Mouse (Mus musculus): ENCODE results near the gene Wdr63. TPM values are rescaled to one million over a fixed set of nuclear protein-coding genes. Genes with fewer than 3 reads are reported as not detected.
A peak's percentile ranks its signal among the peaks of the same experiment; 100 is the strongest.

The Wdr63 gene
- total RNA-seq (2014; rRNA removed) (0.80 and 1.3 TPM in 2 replicates), polyA plus RNA-seq (2015; fragmentation: Nextera tagmentation; extraction: Ambion mirVana) (1.0 and 1.1 TPM in 2 replicates)

DNA sequence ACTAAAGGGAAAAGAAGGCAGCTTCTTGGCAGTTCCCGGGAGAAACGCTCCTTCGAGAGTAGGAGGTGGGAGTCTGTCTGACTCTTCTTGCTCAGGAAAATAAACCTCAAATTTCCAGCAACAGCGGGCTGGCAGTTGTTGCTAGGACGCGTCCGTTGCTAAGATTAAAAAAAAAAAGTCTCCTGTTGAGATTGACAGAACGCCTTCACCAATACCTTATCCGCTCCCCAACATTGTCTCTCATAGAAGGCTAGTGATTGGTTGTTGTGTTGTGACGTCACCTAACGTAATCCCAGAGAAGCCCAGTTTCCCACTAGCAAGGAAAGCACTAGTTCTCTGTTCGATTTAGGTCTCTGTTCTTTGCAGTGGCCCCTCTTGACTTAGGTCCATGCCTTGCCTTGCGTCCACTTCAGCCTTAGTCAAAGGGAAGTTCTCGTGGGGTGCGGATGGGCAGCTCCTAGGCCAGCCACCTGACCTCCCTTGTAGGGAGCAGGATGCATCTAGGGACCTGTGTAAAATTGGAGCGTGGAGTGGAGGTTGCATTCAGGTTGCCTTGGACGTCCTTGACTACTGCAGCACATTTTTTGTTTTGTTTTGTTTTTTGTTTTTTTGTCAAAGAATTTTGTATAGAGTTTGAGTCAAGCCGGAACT, at the start of gene Wdr63:
Gene Wdr63 (minus strand): TSS at position 210 of the 651 bp plus-strand sequence.
- Histone ChIP-seq H3K9ac (replicated peaks; ENCODE audit: low read length, poor library complexity, severe bottlenecking) (peak within 1 kb of the TSS; percentile 44; the same call in 1 of the 2 replicates), H3K4me3 (ENCODE audit: low read depth, low read length) (peak within 1 kb of the TSS; percentile 34), H3K27me3 (ENCODE audit: insufficient read depth, low read length) (0 out of 2 replicates have a peak, but pooled peaks cover under 1% of the 10 kb centered on the region), H3K4me2 (ENCODE audit: low read depth, low read length, poor library complexity, severe bottlenecking) (peak within 1 kb of the TSS; percentile 71), H3K9me3 (ENCODE audit: low read length) (no peaks in the 10 kb centered on the region), H3K36me3 (ENCODE audit: insufficient read depth, low read length) (no peaks in the 10 kb centered on the region), H3K27ac (ENCODE audit: low read depth, low read length) (no peak within 1 kb of the TSS), H3K4me1 (ENCODE audit: insufficient read depth, low read length) (no peaks in the 10 kb centered on the region)
- peak; percentile 95 for DNase-seq (ENCODE audit: low spot score)
- ATAC-seq (ENCODE audit: low FRiP score): peak; percentile 96
- no peak for TF ChIP-seq CTCF (IDR thresholded peaks at IDR 0.05)
- 10% methylated on average over 18 of the region's 18 CpGs for WGBS

DNA sequence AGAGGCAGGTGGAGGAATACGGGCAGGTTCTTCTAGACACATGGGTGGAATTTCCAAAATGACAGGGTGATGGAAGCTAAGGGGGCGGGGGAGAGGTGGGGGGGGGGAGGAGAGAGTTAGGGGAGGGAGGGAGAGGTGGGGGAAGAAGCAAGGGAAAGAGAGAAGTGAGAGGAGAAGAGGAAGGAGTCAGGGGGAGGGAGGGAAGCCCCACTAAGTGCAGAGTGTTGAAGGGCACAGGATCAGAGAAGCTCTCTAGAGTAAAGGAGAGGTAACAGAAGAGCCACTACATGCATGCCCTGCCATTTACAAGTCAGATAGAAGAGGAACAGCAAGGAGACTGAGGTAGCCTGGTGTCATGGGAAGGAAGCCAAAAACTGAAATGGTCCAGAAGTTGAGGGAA, 48.9 kb upstream of the Wdr63 start:
- Histone ChIP-seq H3K9me3 (ENCODE audit: low read length) (no peaks in the 10 kb centered on the region), H3K36me3 (ENCODE audit: insufficient read depth, low read length) (no peaks in the 10 kb centered on the region), H3K4me2 (ENCODE audit: low read depth, low read length, poor library complexity, severe bottlenecking) (no peak overlapping the region), H3K4me1 (ENCODE audit: insufficient read depth, low read length) (peaks cover 3% of the 10 kb centered on the region; the same call in 1 of the 2 replicates), H3K9ac (replicated peaks; ENCODE audit: low read length, poor library complexity, severe bottlenecking) (no peak overlapping the region), H3K27me3 (ENCODE audit: insufficient read depth, low read length) (peaks cover under 1% of the 10 kb centered on the region; the same call in 1 of the 2 replicates), H3K4me3 (ENCODE audit: low read depth, low read length) (no peak overlapping the region), H3K27ac (ENCODE audit: low read depth, low read length) (no peak overlapping the region)
- 84% methylated on average over 2 of the region's 2 CpGs for WGBS
- no peak for TF ChIP-seq CTCF (IDR thresholded peaks at IDR 0.05)
- ATAC-seq (ENCODE audit: low FRiP score) (no peak), DNase-seq (ENCODE audit: low spot score) (no peak)

DNA sequence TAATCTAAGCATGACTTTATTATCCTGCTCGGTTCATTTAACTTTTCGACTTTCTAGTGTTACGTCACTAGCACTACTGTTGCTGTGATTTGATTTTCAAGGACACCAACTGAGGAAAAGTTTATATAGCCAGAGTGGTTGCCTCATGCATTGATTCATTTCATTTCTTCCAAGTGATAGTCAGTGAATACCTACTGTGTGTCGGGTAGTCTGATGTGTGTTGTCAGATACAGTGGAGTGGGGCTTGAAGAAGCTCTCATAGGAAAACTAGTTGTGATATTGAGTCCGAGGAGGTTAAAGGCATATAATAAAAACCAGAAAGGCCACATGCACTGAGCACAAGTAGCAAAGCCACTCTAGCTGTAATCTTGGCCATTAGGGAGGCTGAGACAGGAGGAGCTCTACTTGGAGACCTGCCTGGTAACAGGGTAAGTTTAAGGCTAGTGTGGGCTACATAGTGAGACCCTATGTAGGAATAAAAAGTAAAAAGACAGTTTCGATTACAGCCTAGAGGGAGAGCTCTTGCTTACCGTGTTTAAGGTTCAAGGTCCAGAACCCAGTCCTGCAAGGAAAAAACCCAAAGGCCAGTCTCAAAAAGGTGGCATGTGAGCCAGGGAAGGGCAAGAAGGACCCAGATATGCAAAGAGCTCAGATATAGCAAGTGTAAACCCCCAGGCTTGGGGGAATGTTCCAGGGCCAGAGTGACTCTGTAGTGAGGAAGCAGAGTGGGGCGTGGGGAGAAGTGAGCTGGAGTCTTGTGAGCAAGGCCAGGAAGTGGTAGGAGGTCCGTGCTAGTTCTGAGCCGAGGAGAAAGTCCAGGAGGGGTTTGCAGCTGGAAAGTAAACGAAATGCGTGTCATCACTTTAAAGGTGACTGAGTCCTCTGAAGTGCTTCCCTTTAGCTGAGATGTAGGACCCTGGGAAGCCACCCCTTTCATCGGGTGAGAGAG, 48.0 kb upstream of the Wdr63 start:
- Histone ChIP-seq H3K4me3 (ENCODE audit: low read depth, low read length) (no peak overlapping the region), H3K4me2 (ENCODE audit: low read depth, low read length, poor library complexity, severe bottlenecking) (no peak overlapping the region), H3K36me3 (ENCODE audit: insufficient read depth, low read length) (no peaks in the 10 kb centered on the region), H3K9ac (replicated peaks; ENCODE audit: low read length, poor library complexity, severe bottlenecking) (no peak overlapping the region), H3K27me3 (ENCODE audit: insufficient read depth, low read length) (peaks cover 9% of the 10 kb centered on the region; the same call in 1 of the 2 replicates), H3K4me1 (ENCODE audit: insufficient read depth, low read length) (peaks cover 3% of the 10 kb centered on the region; the same call in 1 of the 2 replicates), H3K27ac (ENCODE audit: low read depth, low read length) (no peak overlapping the region), H3K9me3 (ENCODE audit: low read length) (no peaks in the 10 kb centered on the region)
- DNase-seq (ENCODE audit: low spot score) (no peak), ATAC-seq (ENCODE audit: low FRiP score) (no peak)
- WGBS: 88% methylated on average over 13 of the region's 13 CpGs
- no peak for TF ChIP-seq CTCF (IDR thresholded peaks at IDR 0.05)

DNA sequence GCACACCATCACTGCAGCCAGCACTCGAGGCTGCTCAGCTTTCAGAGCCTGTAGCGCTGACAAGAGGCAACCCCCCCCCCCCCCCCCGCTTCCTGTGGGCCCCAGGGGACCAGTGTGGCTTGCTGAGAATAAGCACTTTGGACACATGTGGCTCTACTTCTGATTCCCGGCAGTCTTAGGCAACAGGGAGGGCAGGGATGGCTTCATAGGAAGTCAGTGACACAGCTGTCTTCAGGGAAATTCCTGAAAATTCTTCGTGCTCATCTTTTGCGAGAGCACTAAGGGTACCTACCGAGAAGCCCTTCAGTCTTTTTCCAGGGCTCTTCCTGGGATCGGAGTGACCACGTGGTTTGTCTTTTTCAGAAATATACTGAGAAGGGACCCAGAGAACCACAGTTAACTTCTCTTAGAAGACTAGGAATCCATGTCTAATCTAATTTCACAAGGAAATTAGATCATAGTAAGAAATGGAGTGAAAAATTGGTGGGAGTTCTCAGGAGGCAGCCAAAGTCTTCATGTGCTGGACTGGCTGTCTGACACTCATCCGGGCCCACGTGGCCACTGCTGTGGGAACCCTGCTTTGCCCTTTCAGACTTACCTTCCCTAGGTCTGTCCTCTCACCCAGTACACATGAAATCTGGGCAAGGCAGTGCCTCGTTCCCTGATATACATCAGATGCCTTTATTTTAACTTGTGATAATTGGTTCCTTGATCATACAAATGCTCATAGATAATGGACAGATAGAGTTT, 46.1 kb upstream of the Wdr63 start:
- Histone ChIP-seq H3K4me2 (ENCODE audit: low read depth, low read length, poor library complexity, severe bottlenecking) (no peak overlapping the region), H3K27me3 (ENCODE audit: insufficient read depth, low read length) (peaks cover 13% of the 10 kb centered on the region; the same call in 1 of the 2 replicates), H3K9ac (replicated peaks; ENCODE audit: low read length, poor library complexity, severe bottlenecking) (no peak overlapping the region), H3K27ac (ENCODE audit: low read depth, low read length) (no peak overlapping the region), H3K4me3 (ENCODE audit: low read depth, low read length) (no peak overlapping the region), H3K4me1 (ENCODE audit: insufficient read depth, low read length) (peaks cover 3% of the 10 kb centered on the region; the same call in 1 of the 2 replicates), H3K36me3 (ENCODE audit: insufficient read depth, low read length) (no peaks in the 10 kb centered on the region), H3K9me3 (ENCODE audit: low read length) (no peaks in the 10 kb centered on the region)
- peak; percentile 3 for DNase-seq (ENCODE audit: low spot score)
- no peak for ATAC-seq (ENCODE audit: low FRiP score)
- TF ChIP-seq CTCF (IDR thresholded peaks at IDR 0.05): no peak
- 21% methylated on average over 12 of the region's 12 CpGs for WGBS

DNA sequence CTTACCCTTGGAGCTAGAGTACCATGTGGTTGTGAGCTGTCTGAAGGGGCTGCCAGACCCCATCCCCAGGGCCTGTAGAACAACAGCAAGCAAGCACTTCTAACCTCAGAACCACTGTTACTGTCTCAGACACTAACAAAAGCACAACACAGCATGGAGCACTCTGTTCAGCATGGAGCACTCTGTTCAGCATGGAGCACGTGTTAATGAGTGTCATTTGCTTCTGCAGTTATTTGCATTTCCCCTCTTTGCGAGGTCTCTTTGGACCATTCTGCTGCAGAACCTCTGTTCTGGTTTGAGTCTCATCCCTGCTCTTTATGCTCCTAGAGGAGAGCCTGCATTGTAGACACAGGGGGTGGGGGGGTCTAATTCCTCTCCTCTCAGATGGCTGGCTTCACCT, 45.0 kb upstream of the Wdr63 start:
- WGBS: 82% methylated on average over 2 of the region's 2 CpGs
- H3K9me3 ChIP-seq (ENCODE audit: low read length): no peaks in the 10 kb centered on the region
- H3K4me2 ChIP-seq (ENCODE audit: low read depth, low read length, poor library complexity, severe bottlenecking): no peak overlapping the region
- H3K4me3 ChIP-seq (ENCODE audit: low read depth, low read length): no peak overlapping the region
- no peak overlapping the region for H3K9ac ChIP-seq (replicated peaks; ENCODE audit: low read length, poor library complexity, severe bottlenecking)
- TF ChIP-seq CTCF (IDR thresholded peaks at IDR 0.05): no peak
- DNase-seq (ENCODE audit: low spot score): no peak
- H3K4me1 ChIP-seq (ENCODE audit: insufficient read depth, low read length): peaks cover 3% of the 10 kb centered on the region; the same call in 1 of the 2 replicates
- H3K36me3 ChIP-seq (ENCODE audit: insufficient read depth, low read length): no peaks in the 10 kb centered on the region
- H3K27ac ChIP-seq (ENCODE audit: low read depth, low read length): no peak overlapping the region
- ATAC-seq (ENCODE audit: low FRiP score): no peak
- H3K27me3 ChIP-seq (ENCODE audit: insufficient read depth, low read length): peaks cover 13% of the 10 kb centered on the region; the same call in 1 of the 2 replicates

Measured in midbrain, postnatal 0 days (tissue).